Mouse (Mus musculus) liver, embryonic 14.5 days (tissue): Measurements from ENCODE around the gene Hk1.

Source experiments
- CTCF ChIP-seq: IDR thresholded peaks from 2 replicates; pipeline ENCODE4 v1.5.1; 2016; ENCODE audit warnings: antibody characterized with exemption, low read depth, control low read depth
- EP300 ChIP-seq: IDR thresholded peaks from 2 replicates; pipeline ENCODE4 v1.6.1; 2016; ENCODE audit warnings: antibody characterized with exemption, low read depth

- TF ChIP-seq CTCF (peak; percentile 44), EP300 (peak; percentile 88)
Measured at GRCm38 (mm10) chr10:62237205-62237604, 142.5 kb downstream of the Hk1 start.
